In genomic region chr12:100752977-100753376, GRCm38 (mm10) we compare ENCODE assay signal across 25 mouse cellular contexts. TPM values are rescaled to one million over a fixed set of nuclear protein-coding genes. Genes with fewer than 3 reads are reported as not detected.
DNase-seq lines count a peak whose midpoint lies in the region; ATAC-seq lines count a peak whose summit lies in the region.
"Had no signal": no experiment of that assay in that cellular context is flagged by ENCODE, and none has a peak within 500 bp of the region (broad histone marks: within the 10 kb centered on the region; RNA-seq: fewer than 3 reads in every experiment).

No protein-coding gene starts in this region.

- H3K27me3 ChIP-seq in megakaryocyte, embryonic 14.5 days (replicated peaks), result no peaks in the 10 kb centered on the region
- no peaks in the 10 kb centered on the region for H3K27me3 ChIP-seq in hindbrain, embryonic 14.5 days (ENCODE audit: control insufficient read depth, insufficient read depth, low read length)
- H3K27me3 ChIP-seq: forebrain, embryonic 13.5 days; heart, embryonic 13.5 days; hindbrain, embryonic 12.5 days; intestine, embryonic 15.5 days had no signal

- no peak overlapping the region for H3K27ac ChIP-seq in hindbrain, embryonic 14.5 days
- H3K27ac ChIP-seq: forebrain, embryonic 10.5 days; forebrain, embryonic 13.5 days; heart, embryonic 13.5 days; hindbrain, embryonic 12.5 days; intestine, embryonic 15.5 days had no signal

- peak overlapping the region; percentile 12 for H3K4me3 ChIP-seq in megakaryocyte, embryonic 14.5 days (replicated peaks)
- no peak overlapping the region for H3K4me3 ChIP-seq in hindbrain, embryonic 14.5 days (replicated peaks; ENCODE audit: low read length)
- H3K4me3 ChIP-seq: forebrain, embryonic 10.5 days; forebrain, embryonic 13.5 days; heart, embryonic 13.5 days; hindbrain, embryonic 12.5 days; intestine, embryonic 15.5 days had no signal

- peaks cover 4% of the 10 kb centered on the region; the same call in 1 of the 2 replicates for H3K9me3 ChIP-seq in megakaryocyte, embryonic 14.5 days
- H3K9me3 ChIP-seq in hindbrain, embryonic 14.5 days (ENCODE audit: control insufficient read depth, low read length), result no peaks in the 10 kb centered on the region
- H3K9me3 ChIP-seq: forebrain, embryonic 10.5 days; forebrain, embryonic 13.5 days; heart, embryonic 13.5 days; hindbrain, embryonic 12.5 days; intestine, embryonic 15.5 days had no signal

- H3K4me1 ChIP-seq in megakaryocyte, embryonic 14.5 days, result peaks cover 41% of the 10 kb centered on the region
- no peaks in the 10 kb centered on the region for H3K4me1 ChIP-seq in hindbrain, embryonic 14.5 days (replicated peaks; ENCODE audit: control insufficient read depth, insufficient read depth, low read length)
- H3K4me1 ChIP-seq: forebrain, embryonic 10.5 days; forebrain, embryonic 13.5 days; heart, embryonic 13.5 days; hindbrain, embryonic 12.5 days; intestine, embryonic 15.5 days had no signal

- H3K36me3 ChIP-seq in megakaryocyte, embryonic 14.5 days (replicated peaks; ENCODE audit: low read length), result peaks cover 6% of the 10 kb centered on the region
- H3K36me3 ChIP-seq in hindbrain, embryonic 14.5 days (replicated peaks; ENCODE audit: control insufficient read depth, insufficient read depth), result no peaks in the 10 kb centered on the region
- H3K36me3 ChIP-seq: forebrain, embryonic 10.5 days; heart, embryonic 13.5 days; hindbrain, embryonic 12.5 days; intestine, embryonic 15.5 days had no signal

- no peak for ATAC-seq in megakaryocyte, adult 5-6 weeks (ENCODE audit: poor library complexity, severe bottlenecking)
- peak; percentile 27 to 48; a peak in 3 of 4 replicates for ATAC-seq in hematopoietic stem cell, adult 5-6 weeks (replicated peaks in 1 of 2; ENCODE audit: insufficient read depth in 1 of 2, low FRiP score in 2 of 2, low TSS enrichment in 1 of 2, low read depth in 1 of 2, poor library complexity in 2 of 2, severe bottlenecking in 2 of 2)
- no peak for ATAC-seq in hindbrain, embryonic 14.5 days (ENCODE audit: low FRiP score)
- ATAC-seq: activated CD4-positive, CD25-positive, alpha-beta regulatory T cell, adult 4 months; forebrain, embryonic 13.5 days; forebrain, embryonic 16.5 days; hindbrain, embryonic 16.5 days; intestine, embryonic 15.5 days had no signal

- H3K4me2 ChIP-seq in hindbrain, embryonic 14.5 days (replicated peaks), result no peak overlapping the region
- H3K4me2 ChIP-seq: forebrain, embryonic 13.5 days; heart, embryonic 13.5 days; hindbrain, embryonic 12.5 days; intestine, embryonic 15.5 days had no signal

- peak; percentile 30 for DNase-seq in CD4-positive helper T cell, adult 2 months (ENCODE audit: low read depth, low spot score)
- no peak for DNase-seq in kidney, postnatal 4 days
- DNase-seq in hindbrain, embryonic 14.5 days (ENCODE audit: low spot score), result no peak
- no peak for DNase-seq in cerebellum, adult 9-10 months
- DNase-seq: adrenal gland, postnatal 10 days; adrenal gland, postnatal 36 days; cerebellum, adult 18-20 months; cerebellum, adult 9-11 months; cerebellum, postnatal 25 days; gastrocnemius, postnatal 10 days; gastrocnemius, postnatal 36 days; heart, adult 18-20 months; heart, postnatal 14 days; heart, postnatal 4 days had no signal

- 83% methylated on average over 1 of the region's 1 CpGs for WGBS in hindbrain, embryonic 14.5 days

- no peak overlapping the region for H3K9ac ChIP-seq in hindbrain, embryonic 14.5 days
- H3K9ac ChIP-seq: forebrain, embryonic 13.5 days; heart, embryonic 13.5 days; hindbrain, embryonic 12.5 days; intestine, embryonic 15.5 days had no signal

RNA-seq across cellular contexts. Expression of gene Dglucy, which starts 25.9 kb away (rescaled TPM):
- polyA plus RNA-seq in megakaryocyte, embryonic 14.5 days (2012; ENCODE audit: insufficient read depth, low replicate concordance), result 1.0 TPM in 1 of 2 replicates, not detected in the other
- total RNA-seq in megakaryocyte, adult 5-6 weeks (2015), result 21.3 and 25.9 TPM in 2 replicates
- 33.3 and 35.6 TPM in 2 replicates for total RNA-seq in megakaryocyte, adult 5-6 weeks (2017)
- 4.6 and 16.3 TPM in 2 replicates for total RNA-seq in hematopoietic stem cell, adult 5-6 weeks (2017)
- polyA plus RNA-seq in hindbrain, embryonic 14.5 days (2014; fragmentation: Nextera tagmentation; extraction: Ambion mirVana), result 3.2 and 3.6 TPM in 2 replicates

RNA-seq across cellular contexts. Expression of gene Rps6ka5, which starts 26.2 kb away (rescaled TPM):
- 1.3 and 4.9 TPM in 2 replicates for polyA plus RNA-seq in megakaryocyte, embryonic 14.5 days (2012; ENCODE audit: insufficient read depth, low replicate concordance)
- total RNA-seq in megakaryocyte, adult 5-6 weeks (2015), result 18.2 and 19.4 TPM in 2 replicates
- total RNA-seq in megakaryocyte, adult 5-6 weeks (2017), result 30.9 and 37.6 TPM in 2 replicates
- 67.8 and 70.4 TPM in 2 replicates for total RNA-seq in hematopoietic stem cell, adult 5-6 weeks (2017)
- polyA plus RNA-seq in hindbrain, embryonic 14.5 days (2014; fragmentation: Nextera tagmentation; extraction: Ambion mirVana), result 6.3 and 7.2 TPM in 2 replicates

Comparison
In these comparisons a context has a peak if more than half of its experiments do, and no peak if none do; other contexts are left out.
1. ATAC-seq: peak in hematopoietic stem cell, adult 5-6 weeks (2 of 2); none in megakaryocyte, adult 5-6 weeks (single experiment) and hindbrain, embryonic 14.5 days (single experiment).